Mouse (Mus musculus) heart, adult 2 months (tissue): Measurements from ENCODE around the gene Spats1. TPM values are rescaled to one million over a fixed set of nuclear protein-coding genes. Genes with fewer than 3 reads are reported as not detected.

Source experiments
- DNase-seq, 2 experiments: peaks; one replicate each; pipeline ENCODE4 v3.0.0; 2021
- H3K27ac ChIP-seq: fragments of 200-600 bp; 2 replicates; pipeline ENCODE4 v1.8.1; 2022
- H3K27me3 ChIP-seq: fragments of 200-500 bp; 2 replicates; pipeline ENCODE4 v1.6.1; 2012; ENCODE audit warnings: mild to moderate bottlenecking, low read length, inconsistent platforms, mixed read lengths; ENCODE audit not compliant: control insufficient read depth, insufficient read depth
- H3K36me3 ChIP-seq: fragments of 200-500 bp; 2 replicates; pipeline ENCODE4 v1.6.1; 2012; ENCODE audit warnings: low read length, inconsistent platforms; ENCODE audit not compliant: control insufficient read depth, insufficient read depth
- H3K4me1 ChIP-seq: fragments of 200-500 bp; 2 replicates; pipeline ENCODE4 v1.6.1; 2011; ENCODE audit warnings: low read length; ENCODE audit not compliant: control insufficient read depth, insufficient read depth
- H3K4me3 ChIP-seq: fragments of 200-600 bp; 2 replicates; pipeline ENCODE4 v1.8.1; 2022
- H3K79me2 ChIP-seq: fragments of 200-500 bp; replicated peaks from 2 replicates; pipeline ENCODE4 v1.6.1; 2012; ENCODE audit warnings: mild to moderate bottlenecking, inconsistent platforms, low read length, moderate library complexity, mixed read lengths; ENCODE audit not compliant: control insufficient read depth, insufficient read depth
- H3K9ac ChIP-seq: fragments of 200-500 bp; 2 replicates; pipeline ENCODE4 v1.6.1; 2012; ENCODE audit warnings: low read depth, mild to moderate bottlenecking, control low read depth, inconsistent platforms, low read length, mixed read lengths
- CTCF ChIP-seq: fragments of 200-600 bp; IDR thresholded peaks from 2 replicates; pipeline ENCODE4 v1.8.1; 2022; ENCODE audit warnings: antibody characterized with exemption, mild to moderate bottlenecking, moderate library complexity
- EP300 ChIP-seq: fragments of 200-500 bp; IDR thresholded peaks from 2 replicates; pipeline ENCODE4 v1.6.1; 2011; ENCODE audit warnings: low read depth, low read length, control low read depth; ENCODE audit not compliant: insufficient read depth
- POLR2A ChIP-seq: fragments of 200-500 bp; IDR thresholded peaks from 2 replicates; pipeline ENCODE4 v1.6.1; 2011; ENCODE audit warnings: mild to moderate bottlenecking, low read depth, low read length, control low read depth; ENCODE audit not compliant: insufficient read depth
- WGBS: fragments of 180-500 bp; shearing (Covaris S2); methylation state at CpG from one replicate; pipeline ENCODE4 v1.1.7; 2018; 5-methylcytosine and 5-hydroxymethylcytosine counted together
- intact Hi-C: fragments of 180-260 bp; cut with DNase I; formaldehyde crosslinking; loops from one replicate; pipeline ENCODE4 v1.15.1; 2025
- polyA plus RNA-seq: library from polyadenylated mRNA; depleted of rRNA; stranded (reverse); fragments of >200 nt; gene quantifications from 2 replicates; pipeline ENCODE4 v1.2.3, GENCODE M21; 2012
- total RNA-seq, 2 experiments: library from RNA; stranded (reverse); gene quantifications; 2 replicates each; pipeline ENCODE4 v1.2.3; 2021

Spats1 gene
- total and polyA plus RNA-seq, 3 experiments: 0.16 TPM; not detected in 2

DNA sequence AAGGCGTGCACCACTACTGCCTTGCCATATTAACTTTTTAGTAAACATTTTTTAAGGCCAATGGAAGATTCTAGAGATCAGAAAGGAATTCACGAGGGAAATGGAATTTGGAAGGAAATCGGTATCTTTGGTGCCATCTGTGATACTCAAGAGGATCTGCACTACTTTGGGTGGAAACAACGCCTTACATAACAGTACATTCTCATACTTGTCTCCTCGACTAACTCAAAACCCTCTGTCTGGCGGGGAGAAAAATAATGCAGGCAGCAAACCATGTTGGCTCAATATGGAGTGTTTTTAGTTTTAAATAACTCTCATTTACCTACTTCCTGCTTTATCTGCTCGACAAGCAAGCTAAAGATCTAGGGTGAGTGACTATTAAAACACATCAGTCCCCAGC is 4.5 kb downstream of the Spats1 start:
- H3K27ac ChIP-seq: no peak overlapping the region
- no peak overlapping the region for H3K9ac ChIP-seq
- DNase-seq: no peak
- TF ChIP-seq EP300 (no peak), POLR2A (no peak), CTCF (no peak)
- WGBS: 74% methylated on average over 7 of the region's 7 CpGs
- H3K27me3 ChIP-seq: no peaks in the 10 kb centered on the region
- H3K4me1 ChIP-seq: peaks cover 1% of the 10 kb centered on the region
- no peaks in the 10 kb centered on the region for H3K79me2 ChIP-seq
- intact Hi-C loops: no loop called here
- H3K36me3 ChIP-seq: no peaks in the 10 kb centered on the region
- H3K4me3 ChIP-seq: no peak overlapping the region

DNA sequence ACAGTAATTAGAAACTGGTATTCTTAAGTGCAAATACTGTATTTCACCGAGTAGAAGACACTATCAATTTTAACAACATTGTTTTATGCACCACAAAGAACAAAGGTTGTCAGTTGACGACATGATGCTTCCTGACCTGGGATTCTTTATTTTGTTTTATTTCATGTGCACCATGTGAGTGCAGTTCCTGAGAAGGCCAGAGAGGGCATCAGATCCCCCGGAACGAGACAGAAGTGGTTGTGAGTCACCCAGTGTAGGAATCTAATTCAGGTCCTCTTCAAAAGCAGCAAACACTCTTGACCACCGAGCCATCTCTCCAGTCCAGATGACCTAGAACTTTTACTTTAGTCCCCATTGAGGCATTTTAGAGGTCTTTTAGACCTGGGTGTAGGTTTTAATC is 6.9 kb downstream of the Spats1 start:
- TF ChIP-seq CTCF (no peak), EP300 (no peak), POLR2A (no peak)
- 81% methylated on average over 5 of the region's 5 CpGs for WGBS
- intact Hi-C loops: no loop called here

DNA sequence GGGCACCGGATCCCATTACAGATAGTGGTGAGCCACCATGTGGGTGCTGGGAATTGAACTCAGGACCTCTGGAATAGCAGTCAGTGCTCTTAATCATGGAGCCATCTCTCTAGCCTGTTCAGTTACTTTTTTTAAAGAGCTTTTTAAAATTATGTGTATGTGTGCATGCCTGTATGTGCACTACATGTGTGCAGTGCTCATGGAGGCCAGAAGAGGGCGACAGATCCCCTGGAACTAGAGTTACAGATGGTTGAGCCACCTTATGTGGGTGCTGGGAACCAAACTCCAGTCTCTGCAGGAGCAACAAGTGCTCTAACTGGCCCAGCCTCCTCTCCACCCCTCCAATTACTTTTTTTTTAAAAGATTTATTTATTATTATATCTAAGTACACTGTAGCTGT is 8.5 kb downstream of the Spats1 start:
- intact Hi-C loops: no loop called here
- TF ChIP-seq CTCF (peak; percentile 15; the same call in 1 of the 2 replicates), POLR2A (no peak)
- H3K79me2 ChIP-seq: no peaks in the 10 kb centered on the region
- WGBS: 67% methylated on average over 2 of the region's 2 CpGs
- no peaks in the 10 kb centered on the region for H3K27me3 ChIP-seq
- no peak overlapping the region for H3K27ac ChIP-seq
- no peaks in the 10 kb centered on the region for H3K4me1 ChIP-seq
- no peak overlapping the region for H3K4me3 ChIP-seq
- no peak overlapping the region for H3K9ac ChIP-seq
- H3K36me3 ChIP-seq: no peaks in the 10 kb centered on the region
- no peak for DNase-seq

More for the DNA sequence above, 6.9 kb downstream of the Spats1 start:
- Histone ChIP-seq H3K27ac (no peak overlapping the region), H3K9ac (no peak overlapping the region), H3K27me3 (no peaks in the 10 kb centered on the region), H3K4me1 (no peaks in the 10 kb centered on the region), H3K36me3 (no peaks in the 10 kb centered on the region), H3K79me2 (no peaks in the 10 kb centered on the region), H3K4me3 (no peak overlapping the region)
- DNase-seq: no peak

DNA sequence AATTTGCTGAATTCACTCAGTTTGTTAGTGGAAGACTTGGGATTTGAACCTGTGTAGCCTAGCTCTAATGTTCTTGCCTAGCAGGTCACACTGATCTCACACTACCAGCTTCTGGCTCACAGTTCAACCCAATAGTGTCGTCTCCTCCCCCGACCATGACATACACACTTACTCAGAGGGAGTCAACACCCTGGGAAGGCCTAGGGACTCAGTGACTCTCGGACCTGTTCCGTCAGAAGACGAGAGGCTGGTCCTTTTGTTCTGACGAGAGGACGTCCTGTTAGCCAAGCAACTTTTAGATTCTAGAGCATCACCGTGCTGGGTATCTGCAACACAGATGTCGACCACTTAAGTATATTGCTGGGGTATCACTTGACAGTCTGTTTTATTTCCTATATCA is 11.0 kb downstream of the Spats1 start:
- no peak for DNase-seq
- no peak overlapping the region for H3K27ac ChIP-seq
- H3K79me2 ChIP-seq: no peaks in the 10 kb centered on the region
- H3K36me3 ChIP-seq: no peaks in the 10 kb centered on the region
- TF ChIP-seq CTCF (no peak), EP300 (no peak), POLR2A (no peak)
- 78% methylated on average over 9 of the region's 9 CpGs for WGBS
- no peak overlapping the region for H3K4me3 ChIP-seq
- H3K9ac ChIP-seq: no peak overlapping the region
- intact Hi-C loops: no loop called here
- no peaks in the 10 kb centered on the region for H3K4me1 ChIP-seq
- H3K27me3 ChIP-seq: no peaks in the 10 kb centered on the region

DNA sequence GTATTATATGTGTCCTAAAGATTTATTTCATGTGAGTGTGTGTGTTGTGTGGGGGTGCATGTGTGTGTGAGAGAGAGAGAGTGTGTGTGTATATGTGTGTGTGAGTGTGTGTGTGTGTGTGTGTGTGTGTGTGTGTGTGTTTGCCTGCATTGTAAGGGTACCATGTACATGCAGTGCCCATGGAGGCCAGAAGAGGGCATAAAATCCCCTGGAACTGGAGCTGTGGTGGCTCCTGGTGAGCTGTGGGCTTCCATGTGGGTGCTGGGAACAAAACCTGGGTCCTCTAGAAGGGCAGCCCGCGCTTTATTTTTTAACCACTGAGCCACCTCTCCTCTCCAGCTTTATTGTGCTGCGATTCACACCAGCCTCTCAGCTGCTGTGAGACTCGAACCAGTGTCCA is 12.7 kb downstream of the Spats1 start:
- TF ChIP-seq EP300: no peak
- TF ChIP-seq CTCF: no peak
- no peak for TF ChIP-seq POLR2A
- H3K4me1 ChIP-seq: no peaks in the 10 kb centered on the region
- 96% methylated on average over 4 of the region's 4 CpGs for WGBS

DNA sequence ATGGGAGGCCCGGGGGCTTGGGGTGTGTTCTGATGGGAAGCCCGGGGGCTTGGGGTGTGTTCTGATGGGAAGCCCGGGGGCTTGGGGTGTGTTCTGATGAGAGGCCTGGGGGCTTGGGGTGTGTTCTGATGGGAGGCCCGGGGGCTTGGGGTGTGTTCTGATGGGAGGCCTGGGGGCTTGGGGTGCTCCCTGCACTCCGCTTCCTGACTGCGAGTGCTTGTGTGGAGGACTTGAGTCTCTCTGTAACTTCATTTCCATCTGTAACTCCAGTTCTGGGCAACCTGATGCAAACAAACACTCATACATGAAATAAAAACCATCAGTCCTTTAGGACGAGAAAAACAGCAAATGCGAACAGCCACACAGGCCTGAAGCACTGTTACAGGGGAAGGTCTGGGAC is 16.2 kb downstream of the Spats1 start:
- H3K4me1 ChIP-seq: no peaks in the 10 kb centered on the region
- H3K27me3 ChIP-seq: no peaks in the 10 kb centered on the region
- no peaks in the 10 kb centered on the region for H3K79me2 ChIP-seq
- TF ChIP-seq CTCF (no peak), EP300 (no peak), POLR2A (no peak)
- 80% methylated on average over 8 of the region's 8 CpGs for WGBS
- no peak for DNase-seq
- H3K36me3 ChIP-seq: no peaks in the 10 kb centered on the region
- no peak overlapping the region for H3K27ac ChIP-seq
- H3K4me3 ChIP-seq: no peak overlapping the region
- H3K9ac ChIP-seq: no peak overlapping the region
- intact Hi-C loops: no loop called here

More for the DNA sequence above, 12.7 kb downstream of the Spats1 start:
- H3K9ac ChIP-seq: no peak overlapping the region
- no peak for DNase-seq
- no peaks in the 10 kb centered on the region for H3K27me3 ChIP-seq
- no peaks in the 10 kb centered on the region for H3K36me3 ChIP-seq
- intact Hi-C loops: no loop called here
- no peak overlapping the region for H3K4me3 ChIP-seq
- no peak overlapping the region for H3K27ac ChIP-seq
- no peaks in the 10 kb centered on the region for H3K79me2 ChIP-seq

DNA sequence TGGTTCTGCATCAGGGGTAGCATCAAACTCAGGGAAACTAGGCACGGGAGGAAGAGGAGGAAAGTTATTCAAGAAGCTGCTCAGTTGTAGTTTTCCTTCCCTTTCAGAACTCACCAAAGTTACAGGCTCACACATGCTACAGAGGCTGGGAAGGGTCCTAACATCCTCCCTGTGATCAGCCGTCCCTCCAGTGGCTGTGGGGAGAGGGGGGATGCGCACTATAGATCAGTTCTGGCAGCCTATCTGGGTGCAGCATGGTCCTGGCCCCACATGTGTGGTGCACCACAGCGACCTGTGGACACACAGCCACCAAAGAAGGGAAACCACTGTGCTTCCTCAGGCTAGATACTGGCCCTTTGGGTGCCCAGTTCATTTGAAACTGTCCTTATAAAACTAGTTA is 16.7 kb downstream of the Spats1 start:
- intact Hi-C loops: no loop called here
- Histone ChIP-seq H3K27me3 (no peaks in the 10 kb centered on the region), H3K4me3 (no peak overlapping the region), H3K36me3 (no peaks in the 10 kb centered on the region), H3K79me2 (no peaks in the 10 kb centered on the region), H3K27ac (no peak overlapping the region), H3K4me1 (no peaks in the 10 kb centered on the region), H3K9ac (no peak overlapping the region)
- 82% methylated on average over 4 of the region's 4 CpGs for WGBS
- TF ChIP-seq EP300 (no peak), CTCF (no peak), POLR2A (no peak)
- no peak for DNase-seq
